Comparison of ENCODE assay signal across 16 mouse cellular contexts in genomic region chr13:51712022-51712421, GRCm38 (mm10).
"Had no signal": no experiment of that assay in that cellular context is flagged by ENCODE, and none has a peak within 500 bp of the region (broad histone marks: within the 10 kb centered on the region; RNA-seq: fewer than 3 reads in every experiment).

No protein-coding gene starts in this region.

- H3K36me3 ChIP-seq: lung, embryonic 15.5 days had no signal

- H3K9ac ChIP-seq: liver, postnatal 0 days; lung, embryonic 15.5 days; midbrain, embryonic 13.5 days; midbrain, embryonic 15.5 days; neural tube, embryonic 12.5 days had no signal

- H3K27me3 ChIP-seq: lung, embryonic 15.5 days; megakaryocyte, embryonic 14.5 days; midbrain, embryonic 13.5 days; midbrain, embryonic 15.5 days; neural tube, embryonic 12.5 days had no signal

- H3K4me3 ChIP-seq: lung, embryonic 15.5 days; megakaryocyte, embryonic 14.5 days; midbrain, embryonic 13.5 days; midbrain, embryonic 15.5 days; neural tube, embryonic 12.5 days had no signal

- H3K27ac ChIP-seq: lung, embryonic 15.5 days; macrophage; midbrain, embryonic 13.5 days; midbrain, embryonic 15.5 days; neural tube, embryonic 12.5 days had no signal

- H3K9me3 ChIP-seq: lung, embryonic 15.5 days; megakaryocyte, embryonic 14.5 days; midbrain, embryonic 13.5 days; midbrain, embryonic 15.5 days; neural tube, embryonic 12.5 days had no signal

- DNase-seq: liver, postnatal 0 days; lung, adult 2 months; lung, postnatal 14 days; lung, postnatal 36 days; right cerebral cortex, postnatal 14 days; thymus, adult 18-20 months; thymus, postnatal 25 days; thymus, postnatal 4 days had no signal

- ATAC-seq: liver, postnatal 0 days; lung, postnatal 0 days; midbrain, embryonic 13.5 days; midbrain, embryonic 15.5 days had no signal

- H3K4me1 ChIP-seq: midbrain, embryonic 13.5 days; midbrain, embryonic 15.5 days; neural tube, embryonic 12.5 days had no signal

- H3K4me2 ChIP-seq: lung, embryonic 15.5 days; midbrain, embryonic 11.5 days; midbrain, embryonic 13.5 days; midbrain, embryonic 15.5 days; neural tube, embryonic 12.5 days had no signal
